In the genomic region with DNA sequence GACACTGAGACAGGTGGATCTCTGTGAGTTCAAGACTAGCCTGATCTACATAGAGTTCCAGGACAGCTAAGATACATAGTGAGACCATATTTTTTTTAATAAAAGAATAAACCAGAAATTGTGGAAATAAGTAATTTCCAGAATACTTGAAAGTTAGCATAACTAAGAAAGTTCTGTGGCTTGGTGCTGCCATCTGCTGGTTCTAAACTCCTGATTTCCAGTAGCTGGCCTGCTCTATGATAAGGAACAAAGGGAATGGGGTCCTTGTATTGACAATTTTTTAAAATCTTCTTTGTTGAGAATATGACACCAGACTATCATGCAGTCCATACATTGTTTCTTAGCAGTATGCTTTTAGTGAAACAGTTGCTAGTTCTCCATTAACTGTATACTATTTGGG, we compare ENCODE assay signal across 9 mouse cellular contexts. TPM values are rescaled to one million over a fixed set of nuclear protein-coding genes. Genes with fewer than 3 reads are reported as not detected.
DNase-seq lines count a peak whose midpoint lies in the region; ATAC-seq and TF ChIP-seq lines count a peak whose summit lies in the region.
"Had no signal": no experiment of that assay in that cellular context is flagged by ENCODE, and none has a peak within 500 bp of the region (broad histone marks: within the 10 kb centered on the region; RNA-seq: fewer than 3 reads in every experiment).

No protein-coding gene starts in this region.

- H3K9me3 ChIP-seq in hindbrain, postnatal 0 days (ENCODE audit: low read length), result no peaks in the 10 kb centered on the region
- no peaks in the 10 kb centered on the region for H3K9me3 ChIP-seq in hindbrain, embryonic 13.5 days

- TF ChIP-seq CTCF in hindbrain, postnatal 0 days (IDR thresholded peaks at IDR 0.05; ENCODE audit: low read depth), result peak; percentile 64

- no peaks in the 10 kb centered on the region for H3K27me3 ChIP-seq in hindbrain, postnatal 0 days (ENCODE audit: insufficient read depth, low read length)
- H3K27me3 ChIP-seq in hindbrain, embryonic 13.5 days, result no peaks in the 10 kb centered on the region

- no peak overlapping the region for H3K4me3 ChIP-seq in hindbrain, postnatal 0 days (ENCODE audit: low read length)
- no peak overlapping the region for H3K4me3 ChIP-seq in hindbrain, embryonic 13.5 days

- no peak overlapping the region for H3K9ac ChIP-seq in hindbrain, postnatal 0 days (replicated peaks; ENCODE audit: low read length)
- H3K9ac ChIP-seq in hindbrain, embryonic 13.5 days, result no peak overlapping the region

- no peak overlapping the region for H3K4me2 ChIP-seq in hindbrain, postnatal 0 days (ENCODE audit: low read depth, low read length)
- no peak overlapping the region for H3K4me2 ChIP-seq in hindbrain, embryonic 13.5 days
- H3K4me2 ChIP-seq: midbrain, embryonic 11.5 days had no signal

- no peaks in the 10 kb centered on the region for H3K36me3 ChIP-seq in hindbrain, postnatal 0 days (ENCODE audit: insufficient read depth, low read length)
- peaks cover 27% of the 10 kb centered on the region for H3K36me3 ChIP-seq in hindbrain, embryonic 13.5 days

- no peaks in the 10 kb centered on the region for H3K4me1 ChIP-seq in hindbrain, postnatal 0 days (ENCODE audit: insufficient read depth, low read length)
- H3K4me1 ChIP-seq in hindbrain, embryonic 13.5 days (replicated peaks), result 0 out of 2 replicates have a peak, but pooled peaks cover 4% of the 10 kb centered on the region

- DNase-seq in CD4-positive, CD25-positive, alpha-beta regulatory T cell, adult 2 months (ENCODE audit: low read depth, low spot score), result peak; percentile 63
- DNase-seq in hindbrain, postnatal 0 days (ENCODE audit: low spot score), result peak; percentile 70
- peak; percentile 56 for DNase-seq in right cerebral cortex, postnatal 14 days
- DNase-seq in right cerebral cortex, postnatal 25 days, result no peak
- DNase-seq in lung, postnatal 36 days, result peak; percentile 63

- ATAC-seq in CD4-positive, CD25-positive, alpha-beta regulatory T cell, adult 4 months, result no peak
- no peak for ATAC-seq in hindbrain, postnatal 0 days
- ATAC-seq in hindbrain, embryonic 13.5 days (ENCODE audit: low FRiP score), result no peak
- ATAC-seq in inflammation-experienced regulatory T-cells, adult 6 months, result no peak

- H3K27ac ChIP-seq in hindbrain, postnatal 0 days, result no peak overlapping the region
- H3K27ac ChIP-seq in hindbrain, embryonic 13.5 days, result no peak overlapping the region

RNA-seq across cellular contexts. Expression of a gene that starts 25.9 kb away (rescaled TPM):
- 1 to 10 TPM in 1 of 2 experiments, under 1 TPM in 1; 0.22 to 1.3 TPM for polyA plus RNA-seq in CD4-positive, CD25-positive, alpha-beta regulatory T cell, adult 4 months (2017; shearing (Covaris generic))
- total RNA-seq in hindbrain, postnatal 0 days (2014; rRNA removed), result 1.8 and 3.6 TPM in 2 replicates
- 0.91 and 1.2 TPM in 2 replicates for polyA plus RNA-seq in hindbrain, postnatal 0 days (2015; fragmentation: Nextera tagmentation; extraction: Ambion mirVana)
- polyA plus RNA-seq in hindbrain, embryonic 13.5 days (2015; fragmentation: Nextera tagmentation; extraction: Ambion mirVana), result 0.52 and 0.91 TPM in 2 replicates
- polyA plus RNA-seq in inflammation-experienced regulatory T-cells, adult 6 months (2017; shearing (Covaris generic)), result not detected

RNA-seq across cellular contexts. Expression of a gene that starts 53.0 kb away (rescaled TPM):
- 10 to 100 TPM; 51.4 to 62.3 TPM for polyA plus RNA-seq in CD4-positive, CD25-positive, alpha-beta regulatory T cell, adult 4 months (2017; shearing (Covaris generic))
- 228 and 229 TPM in 2 replicates for total RNA-seq in hindbrain, postnatal 0 days (2014; rRNA removed)
- 199 and 206 TPM in 2 replicates for polyA plus RNA-seq in hindbrain, postnatal 0 days (2015; fragmentation: Nextera tagmentation; extraction: Ambion mirVana)
- 195 and 208 TPM in 2 replicates for polyA plus RNA-seq in hindbrain, embryonic 13.5 days (2015; fragmentation: Nextera tagmentation; extraction: Ambion mirVana)
- 10 to 100 TPM; 48.4 to 56.9 (median 49.1) TPM for polyA plus RNA-seq in inflammation-experienced regulatory T-cells, adult 6 months (2017; shearing (Covaris generic))
